In the genomic region with DNA sequence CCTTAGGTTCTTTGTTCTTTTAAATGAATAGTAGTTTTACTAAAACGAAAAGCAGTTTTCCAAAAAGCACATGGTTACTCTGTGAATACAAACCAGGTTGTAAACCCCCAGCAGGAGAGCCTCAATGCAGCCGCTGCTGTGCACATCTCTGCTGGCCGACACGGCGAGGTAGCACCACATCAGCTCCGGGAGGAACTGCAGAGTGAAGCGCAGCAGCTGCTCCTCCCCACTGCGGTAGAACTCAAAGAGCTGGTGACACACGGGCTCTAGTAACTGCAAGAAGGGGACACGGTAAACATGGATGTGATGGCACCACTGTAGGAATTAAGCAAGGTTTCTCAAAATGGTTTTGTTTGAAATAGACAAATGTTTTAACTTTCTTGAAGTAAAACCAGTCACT, we compare ENCODE assay signal across 18 mouse cellular contexts.
"Had no signal": no experiment of that assay in that cellular context is flagged by ENCODE, and none has a peak within 500 bp of the region (broad histone marks: within the 10 kb centered on the region; RNA-seq: fewer than 3 reads in every experiment).

No protein-coding gene starts in this region.

- H3K4me3 ChIP-seq: lung, embryonic 15.5 days; midbrain, embryonic 10.5 days; midbrain, embryonic 12.5 days; myocyte; neural tube, embryonic 13.5 days; neural tube, embryonic 15.5 days had no signal

- H3K9me3 ChIP-seq: lung, embryonic 15.5 days; midbrain, embryonic 10.5 days; midbrain, embryonic 12.5 days; neural tube, embryonic 13.5 days; neural tube, embryonic 15.5 days had no signal

- H3K27ac ChIP-seq: lung, embryonic 15.5 days; midbrain, embryonic 10.5 days; midbrain, embryonic 12.5 days; neural tube, embryonic 13.5 days; neural tube, embryonic 15.5 days had no signal

- H3K4me1 ChIP-seq: lung, embryonic 15.5 days; midbrain, embryonic 10.5 days had no signal

- H3K27me3 ChIP-seq: lung, embryonic 15.5 days; midbrain, embryonic 12.5 days; neural tube, embryonic 13.5 days; neural tube, embryonic 15.5 days had no signal

- DNase-seq: liver, postnatal 0 days; lung, adult 2 months; lung, postnatal 14 days; midbrain, embryonic 14.5 days; retina, postnatal 1 day; right cerebral cortex, adult 18-20 months; right cerebral cortex, postnatal 25 days; right cerebral cortex, postnatal 4 days; spleen, adult 18-20 months; thymus, adult 18-20 months; thymus, postnatal 14 days; thymus, postnatal 36 days had no signal
